Mouse (Mus musculus) layer of hippocampus, postnatal 25 days (tissue): ENCODE results near the gene Cdc20b. TPM values are rescaled to one million over a fixed set of nuclear protein-coding genes. Genes with fewer than 3 reads are reported as not detected.

ENCODE experiments used
- DNase-seq, 2 experiments: peaks; one replicate each; pipeline ENCODE4 v3.0.0; 2022; ENCODE audit warnings: mixed read lengths in 2 of 2, low spot score in 1 of 2; ENCODE audit errors: extremely low spot score in 1 of 2
- microRNA-seq, 2 experiments: library from miRNA; unstranded; fragments of <30 nt; microRNA quantifications; one replicate each; pipeline ENCODE4 v1.2.0; 2021
- total RNA-seq, 2 experiments: library from RNA; stranded (reverse); gene quantifications; 2 replicates each; pipeline ENCODE4 v1.2.3; 2021

Cdc20b gene
- total RNA-seq, 2 experiments from 2014 or later: 0.39 TPM; not detected in 1

- DNase-seq: no peak
These were observed 55.6 kb downstream of the Cdc20b start for GRCm38 (mm10) chr13:113090489-113090888.

GRCm38 (mm10) chr13:113094618-113095017, 59.7 kb downstream of the Cdc20b start:
- DNase-seq: no peak

- DNase-seq: no peak
These were observed 62.1 kb downstream of the Cdc20b start for GRCm38 (mm10) chr13:113097011-113097410.

GRCm38 (mm10) chr13:113098406-113098805, 63.5 kb downstream of the Cdc20b start:
- no peak for DNase-seq

DNA sequence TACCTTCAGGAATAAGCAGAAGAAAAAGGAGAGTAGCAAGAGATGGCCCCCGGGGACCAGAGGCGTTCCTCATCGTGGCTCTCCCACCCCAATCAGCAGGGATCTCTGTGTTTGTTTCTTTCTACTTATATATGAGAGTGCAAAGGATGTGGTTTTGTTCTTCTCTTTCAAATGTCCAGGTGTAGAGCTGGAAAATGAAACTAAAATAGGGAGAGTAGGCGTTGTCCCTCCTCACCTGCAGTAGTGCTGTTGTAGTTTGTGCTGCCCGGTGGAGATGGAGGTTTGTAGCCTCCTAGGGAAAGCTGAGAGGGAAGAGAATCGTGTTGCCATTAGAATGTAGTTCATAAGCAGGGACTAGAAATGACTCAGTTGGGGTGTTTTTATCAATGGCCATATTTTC, 66.0 kb downstream of the Cdc20b start, which contains the start of gene Gzma:
Gene Gzma, minus strand, starts transcription at position 103 of the 400 bp plus-strand sequence.
- no peak for DNase-seq

DNA sequence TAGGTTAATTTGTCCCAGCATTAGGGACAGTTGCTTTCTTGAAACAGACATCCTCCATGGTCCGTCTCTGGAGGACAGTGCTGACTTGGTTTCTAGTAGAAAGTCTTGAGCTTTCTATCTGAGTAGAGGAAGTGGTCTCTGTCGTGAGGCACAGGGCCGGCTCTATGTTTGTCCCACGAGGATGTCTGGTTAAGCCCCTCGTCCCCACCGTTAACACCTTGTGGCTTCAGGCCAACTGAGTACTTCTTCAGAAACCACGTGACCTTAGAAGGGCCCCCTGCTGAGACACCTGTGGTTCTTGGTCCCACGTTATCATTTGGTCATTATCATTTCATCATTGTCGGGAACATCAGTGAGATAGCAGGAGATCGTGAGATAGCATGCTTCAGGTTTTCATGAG, 66.9 kb downstream of the Cdc20b start:
- DNase-seq: no peak

- no peak for DNase-seq
These were observed 69.8 kb downstream of the Cdc20b start for GRCm38 (mm10) chr13:113104759-113105158.

DNA sequence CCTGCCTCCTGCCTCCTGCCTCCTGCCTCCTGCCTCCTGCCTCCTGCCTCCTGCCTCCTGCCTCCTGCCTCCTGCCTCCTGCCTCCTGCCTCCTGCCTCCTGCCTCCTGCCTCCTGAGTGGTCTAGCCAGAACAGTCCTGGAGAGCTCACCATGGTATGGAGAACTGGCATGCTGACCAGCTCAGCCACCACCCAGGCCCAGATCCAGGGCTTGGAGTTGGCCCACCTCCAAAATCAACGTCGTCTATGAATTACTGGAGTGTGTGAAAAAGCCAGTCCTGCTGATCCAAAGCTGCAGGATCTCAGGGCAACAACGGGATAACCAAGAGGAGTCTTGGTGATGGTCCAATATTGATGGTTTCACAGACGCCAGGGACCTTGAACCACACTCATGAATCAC, 84.1 kb downstream of the Cdc20b start:
- no peak for DNase-seq

GRCm38 (mm10) chr13:113120324-113121237, 85.7 kb downstream of the Cdc20b start:
- no peak for DNase-seq

DNA sequence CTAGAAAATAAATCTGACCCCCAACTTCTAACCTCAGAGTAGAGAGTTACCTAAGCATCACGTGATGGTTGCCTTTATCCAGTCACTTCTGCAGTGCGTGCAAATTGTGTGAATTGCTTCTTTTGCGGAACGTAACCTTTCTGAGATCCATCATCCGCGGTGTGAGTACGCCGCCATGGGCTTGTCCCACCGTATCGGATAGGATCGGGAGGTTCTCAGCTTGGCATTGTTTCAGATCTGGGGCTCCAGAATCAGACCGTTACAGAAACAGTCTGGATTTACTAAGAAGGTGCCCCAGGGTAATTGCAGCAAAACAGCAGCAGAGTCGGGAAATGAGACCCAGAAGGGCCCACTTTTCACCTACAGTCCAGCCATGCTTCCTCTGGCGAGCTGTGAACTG, 86.4 kb downstream of the Cdc20b start:
- DNase-seq: no peak

DNA sequence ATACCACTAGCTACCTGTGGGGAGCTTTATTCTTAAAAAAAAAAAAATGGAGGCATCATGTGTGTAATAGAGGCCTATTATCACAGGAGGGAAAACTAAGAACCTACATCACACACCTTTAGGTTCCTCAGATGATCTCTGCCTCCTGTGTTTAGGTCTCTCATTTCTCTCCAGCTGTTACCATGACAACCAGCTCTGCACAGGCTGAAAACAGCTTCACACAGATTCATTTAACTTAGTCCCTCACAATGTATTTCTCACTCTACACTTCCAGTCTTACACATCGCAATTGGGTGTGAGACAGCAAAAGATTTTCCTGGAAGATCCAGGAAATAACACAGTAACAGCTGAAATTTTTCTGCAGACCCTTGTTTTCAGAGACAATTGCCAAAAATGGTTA, 95.1 kb downstream of the Cdc20b start:
- DNase-seq: no peak

DNA sequence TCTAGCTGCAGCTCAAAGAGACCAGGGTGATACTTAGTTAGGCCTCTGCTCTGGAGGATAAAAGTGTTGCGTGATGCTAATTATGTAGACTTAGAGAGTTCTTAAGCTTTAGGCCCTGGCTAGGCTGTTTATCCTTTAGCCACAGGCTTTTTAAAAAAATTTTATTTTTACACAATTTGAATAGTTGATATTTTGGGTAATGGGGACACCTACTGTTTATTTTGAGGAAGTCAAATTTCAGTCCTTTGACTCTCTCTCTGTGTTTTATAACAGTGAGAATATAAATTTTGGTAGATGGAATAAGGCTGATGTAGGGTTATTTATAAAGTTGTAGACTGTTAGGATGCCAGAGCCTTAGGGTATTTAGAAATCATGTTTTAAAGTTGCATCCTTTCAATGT, 104.7 kb downstream of the Cdc20b start:
- DNase-seq: no peak

Small RNAs within 50 kb of the gene (microRNA-seq; reads per million reads assigned to microRNA genes)
- gene Mir449a (110 to 124 reads per million in 2 experiments), gene Mir449b (0 reads per million in 2 experiments), gene Mir449c (0.74 to 1.00 reads per million in 2 experiments)

Other genes starting within 250 kb of the Cdc20b start
- 10 to 100 TPM; 30.9 to 33.1 TPM for gene Plpp1, start 234.3 kb upstream of the Cdc20b start, total RNA-seq
- gene Mtrex, start 107.7 kb upstream of the Cdc20b start, total RNA-seq: 10 to 100 TPM; 41.7 to 44.0 TPM
- gene Dhx29, start 107.7 kb upstream of the Cdc20b start, total RNA-seq: 10 to 100 TPM; 23.2 to 23.9 TPM
- gene Ccno, start 47.3 kb upstream of the Cdc20b start, total RNA-seq: 1 to 10 TPM; 4.8 to 5.1 TPM
- under 1 TPM; 0.37 to 0.75 TPM for gene Mcidas, start 41.3 kb upstream of the Cdc20b start, total RNA-seq
- gene Gpx8, start 11.3 kb downstream of the Cdc20b start, total RNA-seq: 10 to 100 TPM in 1 of 2 experiments, 1 to 10 TPM in 1; 8.4 to 11.9 TPM
- gene Gzma, start 65.9 kb downstream of the Cdc20b start, total RNA-seq: not detected
- under 1 TPM in 1 of 2 experiments, not detected in 1; 0.17 TPM for gene Esm1, start 174.5 kb downstream of the Cdc20b start, total RNA-seq
- gene Gzmk, start 190.8 kb downstream of the Cdc20b start, total RNA-seq: under 1 TPM in 1 of 2 experiments, not detected in 1; 0.27 TPM